Mouse (Mus musculus): ENCODE data around the gene Tbc1d9.

The Tbc1d9 gene

GRCm38 (mm10) chr8:83165235-83165930, at the start of gene Tbc1d9:
Gene Tbc1d9 (plus strand): TSS chr8:83165352.
- Histone ChIP-seq H3K36me3 (ENCODE audit: control insufficient read depth, insufficient read depth, low read length, poor library complexity, severe bottlenecking) (no peaks in the 10 kb centered on the region), H3K27me3 (ENCODE audit: control insufficient read depth, insufficient read depth, low read length, poor library complexity, severe bottlenecking) (peaks cover 7% of the 10 kb centered on the region; the same call in 1 of the 2 replicates)
- peak; percentile 55 for DNase-seq (ENCODE audit: low read depth, low spot score)

- DNase-seq (ENCODE audit: low read depth, low spot score) = no peak
- H3K27me3 ChIP-seq (ENCODE audit: control insufficient read depth, insufficient read depth, low read length, poor library complexity, severe bottlenecking) = no peaks in the 10 kb centered on the region
- H3K36me3 ChIP-seq (ENCODE audit: control insufficient read depth, insufficient read depth, low read length, poor library complexity, severe bottlenecking) = no peaks in the 10 kb centered on the region
Observed at GRCm38 (mm10) chr8:83135086-83135485, 30.1 kb upstream of the Tbc1d9 start.

- Histone ChIP-seq H3K36me3 (ENCODE audit: control insufficient read depth, insufficient read depth, low read length, poor library complexity, severe bottlenecking) (no peaks in the 10 kb centered on the region), H3K27me3 (ENCODE audit: control insufficient read depth, insufficient read depth, low read length, poor library complexity, severe bottlenecking) (no peaks in the 10 kb centered on the region)
- no peak for DNase-seq (ENCODE audit: low read depth, low spot score)
Observed at GRCm38 (mm10) chr8:83140068-83140467, 25.1 kb upstream of the Tbc1d9 start.

- peak; percentile 60 for DNase-seq (ENCODE audit: low read depth, low spot score)
Observed at GRCm38 (mm10) chr8:83140701-83141111, 24.4 kb upstream of the Tbc1d9 start.

GRCm38 (mm10) chr8:83141358-83141757, 23.8 kb upstream of the Tbc1d9 start:
- Histone ChIP-seq H3K27me3 (ENCODE audit: control insufficient read depth, insufficient read depth, low read length, poor library complexity, severe bottlenecking) (no peaks in the 10 kb centered on the region), H3K36me3 (ENCODE audit: control insufficient read depth, insufficient read depth, low read length, poor library complexity, severe bottlenecking) (no peaks in the 10 kb centered on the region)
- peak; percentile 65 for DNase-seq (ENCODE audit: low read depth, low spot score)

More at GRCm38 (mm10) chr8:83140701-83141111, 24.4 kb upstream of the Tbc1d9 start:
- no peaks in the 10 kb centered on the region for H3K36me3 ChIP-seq (ENCODE audit: control insufficient read depth, insufficient read depth, low read length, poor library complexity, severe bottlenecking)
- no peaks in the 10 kb centered on the region for H3K27me3 ChIP-seq (ENCODE audit: control insufficient read depth, insufficient read depth, low read length, poor library complexity, severe bottlenecking)

- DNase-seq (ENCODE audit: low read depth, low spot score) = no peak
- H3K27me3 ChIP-seq (ENCODE audit: control insufficient read depth, insufficient read depth, low read length, poor library complexity, severe bottlenecking) = no peaks in the 10 kb centered on the region
- no peaks in the 10 kb centered on the region for H3K36me3 ChIP-seq (ENCODE audit: control insufficient read depth, insufficient read depth, low read length, poor library complexity, severe bottlenecking)
Observed at GRCm38 (mm10) chr8:83144601-83145000, 20.6 kb upstream of the Tbc1d9 start.

- no peaks in the 10 kb centered on the region for H3K36me3 ChIP-seq (ENCODE audit: control insufficient read depth, insufficient read depth, low read length, poor library complexity, severe bottlenecking)
- no peaks in the 10 kb centered on the region for H3K27me3 ChIP-seq (ENCODE audit: control insufficient read depth, insufficient read depth, low read length, poor library complexity, severe bottlenecking)
- no peak for DNase-seq (ENCODE audit: low read depth, low spot score)
Observed at GRCm38 (mm10) chr8:83145421-83145820, 19.7 kb upstream of the Tbc1d9 start.

GRCm38 (mm10) chr8:83149124-83149523, 16.0 kb upstream of the Tbc1d9 start:
- Histone ChIP-seq H3K36me3 (ENCODE audit: control insufficient read depth, insufficient read depth, low read length, poor library complexity, severe bottlenecking) (no peaks in the 10 kb centered on the region), H3K27me3 (ENCODE audit: control insufficient read depth, insufficient read depth, low read length, poor library complexity, severe bottlenecking) (no peaks in the 10 kb centered on the region)
- DNase-seq (ENCODE audit: low read depth, low spot score) = no peak

- H3K27me3 ChIP-seq (ENCODE audit: control insufficient read depth, insufficient read depth, low read length, poor library complexity, severe bottlenecking) = no peaks in the 10 kb centered on the region
- no peaks in the 10 kb centered on the region for H3K36me3 ChIP-seq (ENCODE audit: control insufficient read depth, insufficient read depth, low read length, poor library complexity, severe bottlenecking)
- DNase-seq (ENCODE audit: low read depth, low spot score) = no peak
Observed at GRCm38 (mm10) chr8:83152055-83152454, 13.1 kb upstream of the Tbc1d9 start.

- H3K36me3 ChIP-seq (ENCODE audit: control insufficient read depth, insufficient read depth, low read length, poor library complexity, severe bottlenecking) = no peaks in the 10 kb centered on the region
- DNase-seq (ENCODE audit: low read depth, low spot score) = peak; percentile 53
- no peaks in the 10 kb centered on the region for H3K27me3 ChIP-seq (ENCODE audit: control insufficient read depth, insufficient read depth, low read length, poor library complexity, severe bottlenecking)
Observed at GRCm38 (mm10) chr8:83152470-83152869, 12.7 kb upstream of the Tbc1d9 start.

- no peak for DNase-seq (ENCODE audit: low read depth, low spot score)
- no peaks in the 10 kb centered on the region for H3K36me3 ChIP-seq (ENCODE audit: control insufficient read depth, insufficient read depth, low read length, poor library complexity, severe bottlenecking)
Observed at GRCm38 (mm10) chr8:83155110-83155509, 10.0 kb upstream of the Tbc1d9 start.

GRCm38 (mm10) chr8:83158971-83159370, 6.2 kb upstream of the Tbc1d9 start:
- Histone ChIP-seq H3K36me3 (ENCODE audit: control insufficient read depth, insufficient read depth, low read length, poor library complexity, severe bottlenecking) (no peaks in the 10 kb centered on the region), H3K27me3 (ENCODE audit: control insufficient read depth, insufficient read depth, low read length, poor library complexity, severe bottlenecking) (no peaks in the 10 kb centered on the region)
- peak; percentile 65 for DNase-seq (ENCODE audit: low read depth, low spot score)

More at GRCm38 (mm10) chr8:83155110-83155509, 10.0 kb upstream of the Tbc1d9 start:
- no peaks in the 10 kb centered on the region for H3K27me3 ChIP-seq (ENCODE audit: control insufficient read depth, insufficient read depth, low read length, poor library complexity, severe bottlenecking)

- no peak for DNase-seq (ENCODE audit: low read depth, low spot score)
- Histone ChIP-seq H3K36me3 (ENCODE audit: control insufficient read depth, insufficient read depth, low read length, poor library complexity, severe bottlenecking) (no peaks in the 10 kb centered on the region), H3K27me3 (ENCODE audit: control insufficient read depth, insufficient read depth, low read length, poor library complexity, severe bottlenecking) (no peaks in the 10 kb centered on the region)
Observed at GRCm38 (mm10) chr8:83159615-83160014, 5.5 kb upstream of the Tbc1d9 start.

GRCm38 (mm10) chr8:83160613-83161012, 4.5 kb upstream of the Tbc1d9 start:
- DNase-seq (ENCODE audit: low read depth, low spot score) = no peak
- Histone ChIP-seq H3K27me3 (ENCODE audit: control insufficient read depth, insufficient read depth, low read length, poor library complexity, severe bottlenecking) (peaks cover 6% of the 10 kb centered on the region; the same call in 1 of the 2 replicates), H3K36me3 (ENCODE audit: control insufficient read depth, insufficient read depth, low read length, poor library complexity, severe bottlenecking) (no peaks in the 10 kb centered on the region)

- Histone ChIP-seq H3K36me3 (ENCODE audit: control insufficient read depth, insufficient read depth, low read length, poor library complexity, severe bottlenecking) (no peaks in the 10 kb centered on the region), H3K27me3 (ENCODE audit: control insufficient read depth, insufficient read depth, low read length, poor library complexity, severe bottlenecking) (peaks cover 7% of the 10 kb centered on the region; the same call in 1 of the 2 replicates)
- peak; percentile 41 for DNase-seq (ENCODE audit: low read depth, low spot score)
Observed at GRCm38 (mm10) chr8:83165931-83166867, 1.0 kb downstream of the Tbc1d9 start, which contains the start of gene Gm10645. Gene Gm10645 (minus strand): TSS chr8:83166170.

All from splenic B cell, adult 2 months (primary cell).